Mouse (Mus musculus) cortical plate, adult 2 months (tissue): Measurements from ENCODE around the gene Farsb.

Experiments used
- CTCF ChIP-seq: fragments of 200-500 bp; IDR thresholded peaks from 2 replicates; pipeline ENCODE4 v1.5.1; 2011; ENCODE audit warnings: mild to moderate bottlenecking, control low read depth, low read length; ENCODE audit not compliant: insufficient read depth; ENCODE audit errors: extremely low read depth
- POLR2A ChIP-seq: fragments of 200-500 bp; IDR thresholded peaks from 2 replicates; pipeline ENCODE4 v1.6.1; 2011; ENCODE audit warnings: mild to moderate bottlenecking, low read length, control low read depth; ENCODE audit not compliant: insufficient read depth; ENCODE audit errors: extremely low read depth

GRCm38 (mm10) chr1:78443056-78443455, 45.6 kb downstream of the Farsb start:
- TF ChIP-seq POLR2A: no peak
- TF ChIP-seq CTCF: no peak
